Mouse (Mus musculus) CH12.LX (cell line): ENCODE data around the gene Ovca2. TPM values are rescaled to one million over a fixed set of nuclear protein-coding genes. Genes with fewer than 3 reads are reported as not detected.

Source experiments
- DNase-seq: peaks from one replicate; pipeline ENCODE4 v3.0.0-alpha.2; 2013; ENCODE audit errors: extremely low read depth
- H3K27ac ChIP-seq: 2 replicates; pipeline ENCODE4 v1.5.1; 2012; ENCODE audit warnings: low read depth, mild to moderate bottlenecking, control low read depth, moderate library complexity; ENCODE audit not compliant: insufficient read depth
- H3K27me3 ChIP-seq: replicated peaks from 2 replicates; pipeline ENCODE3; 2012; ENCODE audit warnings: inconsistent platforms
- H3K36me3 ChIP-seq, 2 experiments: replicated peaks in 1 of 2; 2 replicates each; pipeline versions ENCODE3 to v1.6.1; 2012; ENCODE audit warnings: inconsistent platforms in 1 of 2, low read length in 1 of 2, mild to moderate bottlenecking in 1 of 2, mixed read lengths in 1 of 2, moderate library complexity in 1 of 2; ENCODE audit not compliant: control insufficient read depth in 1 of 2, insufficient read depth in 1 of 2
- H3K4me1 ChIP-seq, 2 experiments: 2 replicates each; pipeline ENCODE4 v1.6.1; 2012; ENCODE audit warnings: inconsistent platforms in 1 of 2, moderate library complexity in 1 of 2; ENCODE audit not compliant: insufficient read depth in 2 of 2, control insufficient read depth in 1 of 2
- H3K4me2 ChIP-seq: 2 replicates; pipeline ENCODE4 v1.6.1; 2012; ENCODE audit warnings: low read depth, mild to moderate bottlenecking, control low read depth; ENCODE audit not compliant: poor library complexity, insufficient read depth, severe bottlenecking
- H3K4me3 ChIP-seq, 3 experiments: fragments of 150-350 bp in 1 of 3; sonication (generic) in 1 of 3; replicated peaks in 1 of 3; 2 replicates each; pipeline versions ENCODE3 to v1.5.1; 2011 to 2012; ENCODE audit warnings: low read depth in 2 of 3, low read length in 2 of 3, mild to moderate bottlenecking in 2 of 3, moderate library complexity in 2 of 3, control low read depth in 1 of 3, improper control_type of control experiment in 1 of 3, inconsistent platforms in 1 of 3, mixed read lengths in 1 of 3; ENCODE audit not compliant: poor library complexity in 1 of 3
- H3K79me2 ChIP-seq: replicated peaks from 2 replicates; pipeline ENCODE4 v1.6.1; 2012; ENCODE audit warnings: mild to moderate bottlenecking, moderate library complexity; ENCODE audit not compliant: control insufficient read depth, poor library complexity, insufficient read depth, severe bottlenecking; ENCODE audit errors: extremely low read depth
- H3K9ac ChIP-seq: 2 replicates; pipeline ENCODE4 v1.6.1; 2012; ENCODE audit warnings: low read depth, mild to moderate bottlenecking, control low read depth, moderate library complexity; ENCODE audit not compliant: insufficient read depth
- H3K9me3 ChIP-seq: replicated peaks from 2 replicates; pipeline ENCODE3; 2012; ENCODE audit warnings: low read length, inconsistent platforms, mixed read lengths
- CHD2 ChIP-seq: IDR thresholded peaks from 2 replicates; pipeline ENCODE4 v1.6.1; 2011; ENCODE audit warnings: low read length, improper control_type of control experiment
- E2F4 ChIP-seq: IDR thresholded peaks from 2 replicates; pipeline ENCODE4 v1.6.1; 2011; ENCODE audit warnings: low read depth, low read length, improper control_type of control experiment; ENCODE audit not compliant: insufficient replicate concordance
- ELF1 ChIP-seq: IDR thresholded peaks from 2 replicates; pipeline ENCODE4 v1.6.1; 2014; ENCODE audit warnings: low read depth, mild to moderate bottlenecking, inconsistent platforms, low read length, improper control_type of control experiment
- GABPA ChIP-seq: IDR thresholded peaks from 2 replicates; pipeline ENCODE4 v1.6.1; 2012; ENCODE audit warnings: low read depth, low read length, improper control_type of control experiment, inconsistent platforms; ENCODE audit not compliant: insufficient replicate concordance
- JUN ChIP-seq: IDR thresholded peaks from 2 replicates; pipeline ENCODE4 v1.6.1; 2011; ENCODE audit warnings: low read depth, mild to moderate bottlenecking, low read length, improper control_type of control experiment, moderate library complexity; ENCODE audit not compliant: insufficient read depth
- JUND ChIP-seq: conservative IDR thresholded peaks from 2 replicates; pipeline ENCODE4 v1.6.1; 2011; ENCODE audit warnings: low read depth, low read length, improper control_type of control experiment
- KAT2A ChIP-seq: IDR thresholded peaks from 2 replicates; pipeline ENCODE4 v1.6.1; 2012; ENCODE audit warnings: low read length, improper control_type of control experiment, inconsistent platforms; ENCODE audit not compliant: insufficient replicate concordance
- MXI1 ChIP-seq: IDR thresholded peaks from 2 replicates; pipeline ENCODE4 v1.6.1; 2011; ENCODE audit warnings: mild to moderate bottlenecking, low read depth, low read length, improper control_type of control experiment
- MYC ChIP-seq: IDR thresholded peaks from 2 replicates; pipeline ENCODE4 v1.6.1; 2011; ENCODE audit warnings: low read depth, mild to moderate bottlenecking, improper control_type of control experiment, low read length
- NRF1 ChIP-seq: IDR thresholded peaks from 2 replicates; pipeline ENCODE4 v1.6.1; 2014; ENCODE audit warnings: low read depth, mild to moderate bottlenecking, inconsistent platforms, low read length, improper control_type of control experiment, moderate library complexity
- POLR2A ChIP-seq: IDR thresholded peaks from 2 replicates; pipeline ENCODE4 v1.6.1; 2011; ENCODE audit warnings: low read depth, mild to moderate bottlenecking, improper control_type of control experiment, low read length
- POLR2AphosphoS2 ChIP-seq: IDR thresholded peaks from 2 replicates; pipeline ENCODE4 v1.6.1; 2011; ENCODE audit warnings: low read depth, low read length, improper control_type of control experiment
- RCOR1 ChIP-seq: conservative IDR thresholded peaks from 2 replicates; pipeline ENCODE4 v1.6.1; 2012; ENCODE audit warnings: low read depth, mild to moderate bottlenecking, inconsistent platforms, low read length, improper control_type of control experiment
- SIN3A ChIP-seq: IDR thresholded peaks from 2 replicates; pipeline ENCODE4 v1.6.1; 2012; ENCODE audit warnings: low read length, improper control_type of control experiment, inconsistent platforms
- TBP ChIP-seq: conservative IDR thresholded peaks from 2 replicates; pipeline ENCODE4 v1.6.1; 2011; ENCODE audit warnings: low read depth, low read length, improper control_type of control experiment
- TCF12 ChIP-seq: IDR thresholded peaks from 2 replicates; pipeline ENCODE4 v1.6.1; 2014; ENCODE audit warnings: low read depth, mild to moderate bottlenecking, inconsistent platforms, low read length, improper control_type of control experiment
- UBTF ChIP-seq: IDR thresholded peaks from 2 replicates; pipeline ENCODE4 v1.6.1; 2012; ENCODE audit warnings: low read depth, mild to moderate bottlenecking, inconsistent platforms, low read length, improper control_type of control experiment, moderate library complexity
- ZC3H11A ChIP-seq: IDR thresholded peaks from 2 replicates; pipeline ENCODE4 v1.6.1; 2012; ENCODE audit warnings: low read depth, mild to moderate bottlenecking, inconsistent platforms, low read length, improper control_type of control experiment
- ZMIZ1 ChIP-seq: IDR thresholded peaks from 2 replicates; pipeline ENCODE4 v1.6.1; 2012; ENCODE audit warnings: low read depth, mild to moderate bottlenecking, inconsistent platforms, low read length, improper control_type of control experiment
- dilution Hi-C: fragments of 300-500 bp; cut with MboI; formaldehyde crosslinking; loops from 2 replicates; pipeline ENCODE4 v1.14.3; 2020; ENCODE audit warnings: low sequenced_read_pairs; ENCODE audit not compliant: extremely low pct_unique_long_range_greater_than_20kb, extremely low pct_ligation_motif_present
- in situ Hi-C: fragments of 300-500 bp; cut with MboI; formaldehyde crosslinking; loops from 3 replicates; pipeline ENCODE4 v1.14.3; 2019; ENCODE audit warnings: low sequenced_read_pairs, low pct_ligation_motif_present, low pct_unique_long_range_greater_than_20kb, mixed read lengths
- polyA plus RNA-seq: library from polyadenylated mRNA; unstranded; fragments of >175 nt; gene quantifications from 2 replicates; pipeline ENCODE4 v1.2.1, GENCODE M21; 2012; ENCODE audit warnings: low read depth; ENCODE audit not compliant: insufficient read length
- total RNA-seq, 2 experiments: library from RNA; depleted of rRNA; stranded (reverse); fragments of 300-350 nt in 1 of 2; fragments of >200 nt in 1 of 2; gene quantifications; 2 replicates each; pipeline ENCODE4 v1.2.3; 2012 to 2014

Gene Ovca2
- total and polyA plus RNA-seq, 3 experiments = 20.7 to 86.9 (median 32.1) TPM

DNA sequence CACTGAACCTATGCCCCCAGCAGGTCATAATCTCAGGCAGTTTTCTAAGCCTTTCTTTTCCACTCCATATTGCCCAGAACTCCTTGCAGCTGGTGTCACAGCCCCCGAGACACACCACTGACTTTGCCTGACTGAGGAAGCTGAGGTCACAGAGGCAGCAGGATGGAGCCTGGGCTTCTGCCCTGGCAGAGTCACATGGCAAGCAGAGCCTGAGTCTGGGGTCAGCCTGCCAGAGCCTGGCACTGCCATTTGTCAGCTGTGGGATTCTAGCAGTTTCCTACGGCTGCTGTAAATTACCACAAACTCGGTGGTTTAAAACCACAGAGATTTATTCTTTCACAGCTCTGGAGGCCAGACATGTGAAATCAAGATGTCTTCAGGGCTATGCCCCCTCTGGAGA lies 49.0 kb upstream of the Ovca2 start:
- TF ChIP-seq ELF1 (no peak), JUND (no peak), MXI1 (no peak), GABPA (no peak), UBTF (no peak), TCF12 (no peak), POLR2AphosphoS2 (no peak), SIN3A (no peak), NRF1 (no peak), KAT2A (no peak), MYC (no peak), E2F4 (no peak)
- Histone ChIP-seq H3K4me2 (no peak overlapping the region), H3K9ac (no peak overlapping the region), H3K4me1 (peaks cover 7 to 36% of the 10 kb centered on the region in 2 experiments), H3K4me3 (no peak overlapping the region), H3K9me3 (peaks cover 2% of the 10 kb centered on the region), H3K36me3 (no peaks in the 10 kb centered on the region), H3K79me2 (no peaks in the 10 kb centered on the region), H3K27me3 (peaks cover 4% of the 10 kb centered on the region), H3K27ac (no peak overlapping the region)
- dilution Hi-C loops (no loop called here), in situ Hi-C loops (loop anchor here (5.0 kb wide), 1 partner anchor 35 kb away; the partner anchor contains the start of genes Dph1 and Rtn4rl1)
- no peak for DNase-seq

DNA sequence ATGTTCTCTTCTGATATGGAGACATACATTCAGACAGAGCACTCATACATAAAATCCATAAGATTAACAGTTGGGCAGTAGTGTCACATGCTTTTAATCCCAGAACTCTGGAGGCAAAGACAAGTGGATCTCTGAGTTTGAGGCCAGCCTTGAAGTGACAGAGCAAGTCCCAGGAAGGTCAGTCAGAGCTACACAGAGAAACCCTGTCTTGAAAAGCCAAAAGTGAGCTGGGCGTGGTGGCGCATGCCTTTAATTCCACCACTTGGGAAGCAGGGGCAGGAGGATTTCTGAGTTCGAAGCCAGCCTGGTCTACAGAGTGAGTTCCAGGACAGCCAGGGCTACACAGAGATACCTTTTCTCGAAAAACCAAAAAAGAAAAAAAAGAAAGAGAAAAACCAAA lies 46.2 kb upstream of the Ovca2 start:
- H3K4me2 ChIP-seq = no peak overlapping the region
- H3K4me1 ChIP-seq = peaks cover 4 to 24% of the 10 kb centered on the region in 2 experiments
- no peaks in the 10 kb centered on the region for H3K79me2 ChIP-seq
- no peak overlapping the region for H3K9ac ChIP-seq
- H3K36me3 ChIP-seq = no peaks in the 10 kb centered on the region
- H3K27me3 ChIP-seq = peaks cover 4% of the 10 kb centered on the region
- no peak overlapping the region for H3K27ac ChIP-seq
- dilution Hi-C loops = no loop called here
- TF ChIP-seq NRF1 (no peak), JUN (no peak), POLR2AphosphoS2 (no peak), TBP (no peak), RCOR1 (no peak), ZMIZ1 (no peak), ZC3H11A (no peak), CHD2 (no peak), POLR2A (no peak)
- in situ Hi-C loops = loop anchor here (5.0 kb wide), 1 partner anchor 33 kb away; the partner anchor contains the start of genes Dph1 and Rtn4rl1
- H3K4me3 ChIP-seq = no peak overlapping the region
- peaks cover 2% of the 10 kb centered on the region for H3K9me3 ChIP-seq
- DNase-seq = no peak
